Mouse (Mus musculus): ENCODE measurements around the gene Ptcd2.
"Not testable (repeated sequence)": the region's sequence is repeated elsewhere in the genome, so short reads cannot be mapped to it uniquely, and the experiment has no call there.

Ptcd2 gene

GRCm38 (mm10) chr13:99355861-99356260 lies 11.4 kb upstream of the Ptcd2 start:
- no peak for DNase-seq (ENCODE audit: low spot score)

DNA sequence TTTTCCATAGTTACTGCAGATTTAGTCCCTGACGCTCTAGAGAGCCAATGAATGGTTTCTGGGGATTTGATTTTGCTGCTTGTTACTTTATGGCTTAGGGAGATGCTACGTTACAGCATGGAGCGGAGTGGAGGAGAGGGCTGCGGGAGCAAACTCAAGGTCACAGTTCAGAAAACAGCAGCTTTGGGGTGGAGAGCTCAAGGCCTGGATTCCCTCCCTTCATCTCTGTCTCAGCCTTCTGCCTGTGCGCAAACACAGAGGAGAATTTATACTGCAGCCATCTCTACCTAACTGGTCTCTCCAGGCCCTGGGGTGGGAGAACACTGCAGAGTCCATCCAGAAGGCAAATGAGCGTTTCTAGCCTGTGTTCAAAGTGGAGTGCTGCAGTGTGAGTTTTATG lies 10.6 kb upstream of the Ptcd2 start:
- no peak for DNase-seq (ENCODE audit: low spot score)

- DNase-seq (ENCODE audit: low spot score) = no peak
Measured at GRCm38 (mm10) chr13:99353490-99353851, 9.0 kb upstream of the Ptcd2 start.

DNA sequence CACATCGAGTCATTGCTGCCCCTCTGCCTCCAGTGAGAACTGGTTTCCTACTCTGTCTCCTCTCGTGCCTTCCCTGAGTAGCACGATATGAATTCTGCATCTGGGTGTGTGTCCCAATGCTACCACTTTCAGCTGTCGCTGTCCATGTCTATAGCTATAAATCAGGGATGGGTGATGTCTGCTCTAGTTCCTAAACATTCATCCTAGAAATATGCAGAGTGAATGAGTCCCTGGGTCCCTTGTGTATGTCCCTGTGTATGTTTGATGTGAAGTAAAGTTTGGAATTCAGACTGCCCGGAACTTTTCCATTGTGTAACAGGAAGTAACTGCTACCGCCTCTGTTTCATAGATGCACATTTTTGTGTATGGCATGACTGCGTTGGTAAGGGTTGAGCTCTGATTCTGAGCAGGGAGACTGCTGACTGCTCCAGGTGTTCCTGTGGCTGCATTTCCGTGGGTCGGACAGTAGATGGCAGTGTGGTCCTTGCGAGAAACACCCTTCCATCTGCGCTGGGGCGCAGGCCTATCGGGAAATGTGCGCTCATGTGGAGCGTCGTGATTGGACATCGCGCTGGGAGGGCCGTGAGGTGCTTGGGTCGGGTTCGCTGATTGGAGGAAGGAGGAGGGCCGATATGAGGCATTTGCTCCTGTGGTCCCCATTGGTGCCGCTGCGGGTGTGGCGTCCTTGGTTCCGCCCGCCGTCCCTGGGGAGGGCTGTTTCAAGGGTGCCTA lies 8.4 kb upstream of the Ptcd2 start:
- peak; percentile 98 for DNase-seq (ENCODE audit: low spot score)

- no peak for DNase-seq (ENCODE audit: low spot score)
Measured at GRCm38 (mm10) chr13:99351596-99351995, 7.1 kb upstream of the Ptcd2 start.

GRCm38 (mm10) chr13:99351186-99351585 lies 6.7 kb upstream of the Ptcd2 start:
- peak; percentile 45 for DNase-seq (ENCODE audit: low spot score)

GRCm38 (mm10) chr13:99350009-99350408 lies 5.5 kb upstream of the Ptcd2 start:
- no peak for DNase-seq (ENCODE audit: low spot score)

DNA sequence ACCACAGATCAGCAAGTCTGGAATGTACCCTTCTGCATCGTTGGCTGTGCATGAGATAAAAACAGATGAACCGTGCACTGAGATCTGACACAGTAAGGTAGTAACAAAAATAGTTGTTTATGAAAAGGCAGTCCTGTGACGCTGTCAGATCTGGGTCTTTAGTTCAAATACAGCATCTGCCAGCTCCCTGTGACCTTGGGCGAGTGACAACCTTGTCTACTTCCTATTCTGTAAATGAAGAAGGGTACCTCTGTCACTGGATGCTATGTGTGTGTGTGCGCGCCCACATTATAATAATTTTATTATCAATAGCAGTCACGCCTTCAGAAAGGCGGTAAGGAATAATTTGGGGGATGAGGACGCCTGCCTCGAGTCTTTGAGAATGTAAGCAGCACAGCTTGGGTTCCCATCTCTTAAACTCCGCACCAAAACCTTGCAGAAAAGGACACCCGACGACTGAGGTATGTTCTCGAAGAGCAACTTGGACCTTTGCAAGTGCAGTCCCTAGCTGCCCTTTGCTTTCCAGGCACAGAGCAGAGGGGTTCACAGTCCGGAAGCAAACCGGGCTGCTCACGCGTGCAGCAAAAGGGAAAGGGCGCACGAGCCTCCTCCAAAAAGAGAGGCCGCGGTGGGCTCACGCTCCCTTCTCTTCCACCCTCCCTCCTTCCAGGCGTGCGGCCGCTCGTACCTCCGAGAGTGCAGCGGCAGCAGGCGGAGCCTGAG lies 468 bp downstream of the Ptcd2 start:
- no peak for DNase-seq (ENCODE audit: low spot score)

- no peak for DNase-seq (ENCODE audit: low spot score)
Measured at GRCm38 (mm10) chr13:99341504-99341903, 3.0 kb downstream of the Ptcd2 start.

DNA sequence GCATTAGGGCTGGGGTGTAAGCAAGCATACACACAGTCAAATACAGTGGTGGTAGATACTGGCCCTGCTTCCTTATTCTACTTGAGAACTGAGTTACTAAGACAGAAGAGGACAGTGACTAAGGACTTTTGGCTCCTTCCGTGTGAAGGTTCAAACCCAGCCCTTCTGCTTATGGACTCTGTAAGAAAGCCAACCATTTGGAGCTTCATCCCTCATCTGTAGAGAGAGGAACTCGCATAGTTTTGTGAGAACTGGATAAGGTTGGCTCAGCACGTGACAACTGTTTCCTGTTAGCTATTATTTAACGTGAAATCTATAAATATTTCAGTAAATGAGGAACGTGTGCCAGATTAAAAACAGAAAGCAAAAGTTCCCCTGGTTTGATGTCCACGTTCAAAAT lies 7.0 kb downstream of the Ptcd2 start:
- no peak for DNase-seq (ENCODE audit: low spot score)

DNA sequence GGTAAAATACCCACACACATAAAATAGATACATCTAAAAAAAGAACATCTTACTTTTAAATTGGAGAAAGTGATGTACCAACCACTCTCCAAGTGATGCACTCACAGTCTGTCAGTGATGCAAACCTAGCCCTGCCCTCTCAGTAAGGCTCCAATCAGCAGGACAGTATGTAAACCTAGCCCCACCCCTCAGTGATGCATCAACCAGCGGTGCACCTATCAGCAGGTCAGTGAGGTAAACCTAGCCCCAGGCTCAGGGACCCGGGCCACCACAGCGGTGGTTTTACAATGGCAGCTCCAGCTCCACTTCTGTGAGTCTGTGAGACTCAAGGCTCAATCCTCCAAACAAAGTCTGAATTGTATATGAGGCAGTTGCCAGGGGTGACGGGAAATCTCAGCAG lies 13.2 kb downstream of the Ptcd2 start:
- no peak for DNase-seq (ENCODE audit: low spot score)

DNA sequence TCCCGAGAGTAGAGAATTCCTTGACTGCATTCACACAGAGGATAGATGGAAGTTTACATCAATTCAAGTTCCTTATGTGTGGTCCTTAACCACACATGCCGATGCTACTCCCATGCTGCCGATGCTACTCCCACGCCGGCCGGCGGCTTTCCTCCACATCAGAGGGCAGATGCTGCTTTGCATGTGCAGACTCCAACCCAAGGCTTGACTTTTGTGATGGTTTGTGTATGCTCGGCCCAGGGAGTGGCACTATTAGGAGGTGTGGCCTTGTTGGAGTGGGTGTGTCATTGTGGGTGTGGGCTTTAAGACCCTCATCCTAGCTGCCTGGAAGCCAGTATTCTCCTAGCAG lies 20.2 kb downstream of the Ptcd2 start:
- not testable (repeated sequence) for DNase-seq (ENCODE audit: low spot score)

DNA sequence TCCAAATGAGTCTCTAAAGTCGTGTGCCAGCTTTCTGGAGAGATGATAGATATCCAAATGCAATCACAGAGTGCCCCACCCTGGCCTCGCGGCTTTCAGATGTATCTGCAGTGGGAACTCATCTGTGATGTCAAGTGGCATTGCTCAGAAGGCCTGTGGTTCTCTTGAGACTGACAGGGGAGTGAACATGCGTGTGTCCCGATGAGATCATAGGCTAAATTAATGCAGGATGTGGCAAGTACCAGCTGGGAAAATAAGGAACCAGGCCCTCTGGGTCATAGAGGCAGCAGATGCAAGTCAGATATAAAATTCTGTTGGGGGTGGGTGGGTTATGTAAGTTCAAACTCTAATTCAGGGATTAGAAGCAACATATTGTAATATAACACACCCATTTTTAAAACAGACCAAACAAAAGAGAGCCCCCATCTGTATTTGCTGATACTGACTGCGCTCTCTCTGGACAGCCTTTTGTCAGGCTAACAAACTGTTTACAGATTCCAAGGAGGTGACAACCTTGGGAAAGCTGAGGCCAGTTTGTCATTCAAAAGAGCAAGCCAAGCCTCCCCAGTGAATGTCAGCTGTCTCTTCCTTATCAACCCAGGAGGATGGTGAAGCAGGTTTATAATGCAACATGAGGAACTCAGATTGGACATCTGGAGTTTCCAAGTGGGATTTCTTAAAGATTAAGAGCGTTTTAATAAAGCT lies 20.7 kb downstream of the Ptcd2 start:
- DNase-seq (ENCODE audit: low spot score) = peak; percentile 76

DNA sequence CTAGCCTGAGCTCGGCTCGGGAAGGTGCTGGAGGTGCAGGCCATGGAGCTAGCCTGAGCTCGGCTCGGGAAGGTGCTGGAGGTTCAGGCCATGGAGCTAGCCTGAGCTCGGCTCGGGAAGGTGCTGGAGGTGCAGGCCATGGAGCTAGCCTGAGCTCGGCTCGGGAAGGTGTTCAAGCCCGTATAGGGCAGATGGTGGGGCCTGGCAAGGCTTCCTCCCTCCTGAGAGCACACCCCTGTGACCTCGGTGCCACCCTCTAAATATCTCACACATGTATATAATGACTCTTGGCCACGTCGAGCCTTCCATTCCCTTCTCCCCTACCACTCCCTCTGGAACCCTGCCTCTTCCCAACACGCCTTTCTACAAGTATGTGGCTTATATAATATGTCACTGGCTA lies 21.6 kb downstream of the Ptcd2 start:
- DNase-seq (ENCODE audit: low spot score) = not testable (repeated sequence)

DNA sequence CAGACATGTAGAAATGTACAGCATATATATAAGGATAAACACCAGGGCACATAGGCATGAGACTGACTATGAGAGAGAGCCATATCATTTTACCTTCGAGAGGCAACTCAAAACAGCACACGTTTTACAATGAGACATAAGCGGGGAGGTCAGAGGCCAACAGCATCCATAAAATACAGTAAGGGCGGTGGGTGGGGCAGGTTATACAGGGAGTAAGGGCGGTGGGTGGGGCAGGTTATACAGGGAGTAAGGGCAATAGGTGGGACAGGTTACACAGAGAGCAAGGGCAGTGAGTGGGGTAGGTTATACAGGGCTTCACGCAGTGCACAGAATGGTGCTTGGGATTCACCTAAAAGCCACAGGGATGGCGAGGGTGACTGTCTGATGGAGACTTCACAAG lies 24.1 kb downstream of the Ptcd2 start:
- DNase-seq (ENCODE audit: low spot score) = no peak

DNA sequence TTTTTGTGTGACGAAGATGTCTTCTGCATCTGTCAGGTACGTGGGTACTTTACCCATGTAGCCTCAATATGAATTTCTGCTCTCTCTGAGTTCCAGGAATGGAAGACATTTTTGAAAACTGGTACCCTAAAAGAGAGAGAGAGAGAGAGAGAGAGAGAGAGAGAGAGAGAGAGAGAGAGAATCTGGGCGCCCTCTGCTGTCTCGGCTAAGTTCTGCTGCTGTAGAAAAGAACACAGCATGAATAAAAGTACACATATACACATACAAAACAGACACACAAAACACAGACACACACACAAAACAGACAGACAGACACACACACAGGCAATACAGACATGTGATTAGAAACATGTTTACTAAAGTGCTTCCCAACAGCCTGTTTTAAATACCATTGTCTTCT lies 27.4 kb downstream of the Ptcd2 start:
- no peak for DNase-seq (ENCODE audit: low spot score)

- DNase-seq (ENCODE audit: low spot score) = no peak
Measured at GRCm38 (mm10) chr13:99316366-99316765, 28.1 kb downstream of the Ptcd2 start.

GRCm38 (mm10) chr13:99314657-99315181 lies 29.8 kb downstream of the Ptcd2 start:
- DNase-seq (ENCODE audit: low spot score) = no peak

DNA sequence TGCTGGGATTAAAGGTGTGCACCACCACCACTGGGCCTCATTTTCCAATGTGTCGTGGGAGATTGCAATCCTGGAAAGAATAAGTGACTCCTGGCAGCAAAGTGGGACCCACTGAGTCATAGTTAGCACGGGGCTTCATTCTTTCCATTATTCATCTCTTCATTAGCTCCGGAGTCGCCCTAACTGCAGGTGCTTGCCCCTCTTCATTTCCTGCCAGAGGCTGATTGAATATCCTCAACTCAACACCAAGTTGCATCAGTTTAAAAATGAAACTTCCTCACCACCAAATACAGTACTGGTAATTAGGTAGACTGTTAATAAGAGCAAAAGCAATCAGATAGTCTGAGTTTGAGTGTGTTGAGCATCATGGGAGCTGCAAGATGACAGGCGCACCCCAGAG lies 30.4 kb downstream of the Ptcd2 start:
- DNase-seq (ENCODE audit: low spot score) = no peak

GRCm38 (mm10) chr13:99308393-99308792 lies 36.1 kb downstream of the Ptcd2 start:
- no peak for DNase-seq (ENCODE audit: low spot score)

DNA sequence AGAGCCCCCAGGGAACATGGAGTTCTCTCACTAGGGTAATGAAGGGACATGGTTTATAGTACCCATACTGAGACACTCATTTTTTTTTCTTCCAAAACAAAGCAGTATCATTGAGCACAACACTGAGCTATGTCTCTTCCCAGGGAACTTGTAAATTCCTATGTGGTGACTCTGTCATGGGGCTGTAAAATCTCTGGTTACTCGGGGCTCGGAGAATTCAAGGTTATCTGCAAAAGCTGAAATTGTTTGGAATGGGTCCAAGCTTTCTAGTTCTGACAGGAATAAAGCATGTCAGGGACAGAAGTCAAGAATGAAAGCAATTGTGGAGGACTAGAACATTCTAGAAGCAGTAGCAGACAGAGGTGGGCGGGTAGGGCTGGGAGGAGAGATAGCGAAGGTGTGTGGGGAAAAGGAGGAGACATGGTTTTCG lies 36.6 kb downstream of the Ptcd2 start:
- no peak for DNase-seq (ENCODE audit: low spot score)

DNA sequence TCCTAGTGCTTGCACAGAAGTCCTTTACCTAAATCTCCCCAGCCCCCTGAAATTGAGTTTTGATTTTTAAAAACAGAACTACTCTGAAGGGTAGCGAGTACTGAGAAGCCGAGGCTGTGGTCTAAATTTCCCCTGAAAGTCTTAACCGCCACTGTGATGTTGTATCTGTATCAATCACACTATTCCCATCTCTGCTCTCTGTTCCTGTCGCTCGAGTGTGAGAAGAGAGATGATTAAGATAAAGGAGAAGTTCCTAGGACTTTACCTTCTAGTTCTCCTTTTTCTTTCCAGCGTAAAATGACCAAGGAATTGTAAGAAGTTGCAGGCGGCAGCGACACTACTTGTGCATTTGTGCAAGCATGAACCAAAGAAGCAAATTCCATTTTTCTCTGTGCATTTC lies 38.3 kb downstream of the Ptcd2 start:
- DNase-seq (ENCODE audit: low spot score) = no peak

DNA sequence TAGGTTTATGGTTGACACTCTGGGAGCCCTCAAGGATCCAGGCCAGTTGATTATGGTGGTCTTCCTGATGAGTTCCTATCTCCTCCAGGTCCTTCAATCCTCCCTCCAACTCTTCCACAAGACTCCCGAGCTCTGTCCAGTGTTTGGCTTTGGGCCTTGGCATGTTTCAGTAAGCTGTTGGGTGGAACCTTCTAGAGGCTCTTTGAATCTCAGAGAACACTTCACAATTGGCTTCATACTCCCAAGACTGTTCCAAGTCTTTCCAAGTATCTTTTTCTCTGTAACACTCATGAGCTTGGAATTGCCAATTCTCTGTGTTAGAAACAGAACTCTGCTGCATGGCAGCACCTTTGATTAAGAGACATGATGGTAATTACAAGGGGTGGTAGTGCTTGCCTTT lies 39.3 kb downstream of the Ptcd2 start:
- no peak for DNase-seq (ENCODE audit: low spot score)
